Mouse (Mus musculus): ENCODE data around the gene Adamtsl4. TPM values are rescaled to one million over a fixed set of nuclear protein-coding genes. Genes with fewer than 3 reads are reported as not detected.

The Adamtsl4 gene
- polyA plus RNA-seq (2014; fragmentation: Nextera tagmentation; extraction: Ambion mirVana) = 6.3 and 7.0 TPM in 2 replicates

- ATAC-seq (ENCODE audit: insufficient number of reproducible peaks, insufficient read depth, low FRiP score, low read depth) = peak; percentile 60
- H3K9ac ChIP-seq (ENCODE audit: low read length) = peak within 1 kb of the TSS; percentile 74
- H3K4me3 ChIP-seq (ENCODE audit: control insufficient read depth in 1 of 2, insufficient read depth in 1 of 2, low read depth in 1 of 2, low read length in 2 of 2) = peak within 1 kb of the TSS; percentile 43 to 51
- no peaks in the 10 kb centered on the region for H3K9me3 ChIP-seq (ENCODE audit: control insufficient read depth, low read length)
- peak within 1 kb of the TSS; percentile 86 for H3K4me2 ChIP-seq (ENCODE audit: low read length)
- no peaks in the 10 kb centered on the region for H3K36me3 ChIP-seq (ENCODE audit: control insufficient read depth, insufficient read depth, low read length)
- H3K27ac ChIP-seq (replicated peaks in 1 of 2; ENCODE audit: control insufficient read depth in 1 of 2, insufficient read depth in 1 of 2, low read depth in 2 of 2, low read length in 2 of 2) = peak within 1 kb of the TSS; percentile 59 to 88
- no peaks in the 10 kb centered on the region for H3K27me3 ChIP-seq (ENCODE audit: control insufficient read depth, insufficient read depth, low read length)
- 4% methylated on average over 50 of the region's 50 CpGs for WGBS
- H3K4me1 ChIP-seq (ENCODE audit: control insufficient read depth in 2 of 2, insufficient read depth in 2 of 2, low read length in 2 of 2) = peaks cover 42 to 69% of the 10 kb centered on the region in 2 experiments
Observed at GRCm38 (mm10) chr3:95687524-95688421, at the start of gene Adamtsl4. TSS of gene Adamtsl4 (minus strand) at chr3:95687917.

- ATAC-seq (ENCODE audit: insufficient number of reproducible peaks, insufficient read depth, low FRiP score, low read depth) = no peak
- WGBS = 82% methylated on average over 12 of the region's 12 CpGs
- H3K4me1 ChIP-seq (ENCODE audit: control insufficient read depth in 2 of 2, insufficient read depth in 2 of 2, low read length in 2 of 2) = peaks cover 36 to 47% of the 10 kb centered on the region in 2 experiments
- H3K9ac ChIP-seq (ENCODE audit: low read length) = no peak overlapping the region
- H3K4me2 ChIP-seq (ENCODE audit: low read length) = no peak overlapping the region
- no peak overlapping the region for H3K4me3 ChIP-seq (ENCODE audit: control insufficient read depth in 1 of 2, insufficient read depth in 1 of 2, low read depth in 1 of 2, low read length in 2 of 2)
- H3K9me3 ChIP-seq (ENCODE audit: control insufficient read depth, low read length) = no peaks in the 10 kb centered on the region
- H3K27me3 ChIP-seq (ENCODE audit: control insufficient read depth, insufficient read depth, low read length) = no peaks in the 10 kb centered on the region
- no peak overlapping the region for H3K27ac ChIP-seq (replicated peaks in 1 of 2; ENCODE audit: control insufficient read depth in 1 of 2, insufficient read depth in 1 of 2, low read depth in 2 of 2, low read length in 2 of 2)
- peaks cover 22% of the 10 kb centered on the region; the same call in 1 of the 2 replicates for H3K36me3 ChIP-seq (ENCODE audit: control insufficient read depth, insufficient read depth, low read length)
Observed at GRCm38 (mm10) chr3:95735071-95735670, 47.5 kb upstream of the Adamtsl4 start.

- Histone ChIP-seq H3K36me3 (ENCODE audit: control insufficient read depth, insufficient read depth, low read length) (peaks cover 22% of the 10 kb centered on the region; the same call in 1 of the 2 replicates), H3K9me3 (ENCODE audit: control insufficient read depth, low read length) (no peaks in the 10 kb centered on the region), H3K4me3 (ENCODE audit: control insufficient read depth in 1 of 2, insufficient read depth in 1 of 2, low read depth in 1 of 2, low read length in 2 of 2) (no peak overlapping the region), H3K4me2 (ENCODE audit: low read length) (no peak overlapping the region), H3K27me3 (ENCODE audit: control insufficient read depth, insufficient read depth, low read length) (no peaks in the 10 kb centered on the region), H3K9ac (ENCODE audit: low read length) (no peak overlapping the region; the same call in 1 of the 2 replicates), H3K27ac (replicated peaks in 1 of 2; ENCODE audit: control insufficient read depth in 1 of 2, insufficient read depth in 1 of 2, low read depth in 2 of 2, low read length in 2 of 2) (no peak overlapping the region), H3K4me1 (ENCODE audit: control insufficient read depth in 2 of 2, insufficient read depth in 2 of 2, low read length in 2 of 2) (peaks cover 26 to 37% of the 10 kb centered on the region in 2 experiments)
- no peak for ATAC-seq (ENCODE audit: insufficient number of reproducible peaks, insufficient read depth, low FRiP score, low read depth)
- WGBS = 72% methylated on average over 13 of the region's 13 CpGs
Observed at GRCm38 (mm10) chr3:95734092-95734702, 46.5 kb upstream of the Adamtsl4 start.

GRCm38 (mm10) chr3:95732744-95733521, 45.2 kb upstream of the Adamtsl4 start:
- Histone ChIP-seq H3K27ac (replicated peaks in 1 of 2; ENCODE audit: control insufficient read depth in 1 of 2, insufficient read depth in 1 of 2, low read depth in 2 of 2, low read length in 2 of 2) (peak overlapping the region; percentile 46 to 50; a peak in 3 of 4 replicates), H3K9me3 (ENCODE audit: control insufficient read depth, low read length) (no peaks in the 10 kb centered on the region), H3K4me2 (ENCODE audit: low read length) (no peak overlapping the region), H3K36me3 (ENCODE audit: control insufficient read depth, insufficient read depth, low read length) (peaks cover 22% of the 10 kb centered on the region; the same call in 1 of the 2 replicates), H3K27me3 (ENCODE audit: control insufficient read depth, insufficient read depth, low read length) (no peaks in the 10 kb centered on the region), H3K9ac (ENCODE audit: low read length) (no peak overlapping the region), H3K4me3 (ENCODE audit: control insufficient read depth in 1 of 2, insufficient read depth in 1 of 2, low read depth in 1 of 2, low read length in 2 of 2) (no peak overlapping the region), H3K4me1 (ENCODE audit: control insufficient read depth in 2 of 2, insufficient read depth in 2 of 2, low read length in 2 of 2) (peaks cover 14 to 27% of the 10 kb centered on the region in 2 experiments)
- no peak for ATAC-seq (ENCODE audit: insufficient number of reproducible peaks, insufficient read depth, low FRiP score, low read depth)
- WGBS = 51% methylated on average over 11 of the region's 11 CpGs

- no peak overlapping the region for H3K4me3 ChIP-seq (ENCODE audit: control insufficient read depth in 1 of 2, insufficient read depth in 1 of 2, low read depth in 1 of 2, low read length in 2 of 2)
- H3K27ac ChIP-seq (replicated peaks in 1 of 2; ENCODE audit: control insufficient read depth in 1 of 2, insufficient read depth in 1 of 2, low read depth in 2 of 2, low read length in 2 of 2) = no peak overlapping the region
- H3K9ac ChIP-seq (ENCODE audit: low read length) = no peak overlapping the region
- no peaks in the 10 kb centered on the region for H3K27me3 ChIP-seq (ENCODE audit: control insufficient read depth, insufficient read depth, low read length)
- WGBS = 83% methylated on average over 9 of the region's 9 CpGs
- H3K4me1 ChIP-seq (ENCODE audit: control insufficient read depth in 2 of 2, insufficient read depth in 2 of 2, low read length in 2 of 2) = peaks cover 9 to 21% of the 10 kb centered on the region in 2 experiments
- H3K36me3 ChIP-seq (ENCODE audit: control insufficient read depth, insufficient read depth, low read length) = peaks cover 22% of the 10 kb centered on the region; the same call in 1 of the 2 replicates
- no peak for ATAC-seq (ENCODE audit: insufficient number of reproducible peaks, insufficient read depth, low FRiP score, low read depth)
- no peak overlapping the region for H3K4me2 ChIP-seq (ENCODE audit: low read length)
- H3K9me3 ChIP-seq (ENCODE audit: control insufficient read depth, low read length) = no peaks in the 10 kb centered on the region
Observed at GRCm38 (mm10) chr3:95732297-95732696, 44.6 kb upstream of the Adamtsl4 start.

GRCm38 (mm10) chr3:95731802-95732201, 44.1 kb upstream of the Adamtsl4 start:
- Histone ChIP-seq H3K36me3 (ENCODE audit: control insufficient read depth, insufficient read depth, low read length) (peaks cover 21% of the 10 kb centered on the region; the same call in 1 of the 2 replicates), H3K4me1 (ENCODE audit: control insufficient read depth in 2 of 2, insufficient read depth in 2 of 2, low read length in 2 of 2) (peaks cover 9 to 17% of the 10 kb centered on the region in 2 experiments), H3K4me2 (ENCODE audit: low read length) (no peak overlapping the region), H3K4me3 (ENCODE audit: control insufficient read depth in 1 of 2, insufficient read depth in 1 of 2, low read depth in 1 of 2, low read length in 2 of 2) (no peak overlapping the region), H3K27me3 (ENCODE audit: control insufficient read depth, insufficient read depth, low read length) (no peaks in the 10 kb centered on the region), H3K27ac (replicated peaks in 1 of 2; ENCODE audit: control insufficient read depth in 1 of 2, insufficient read depth in 1 of 2, low read depth in 2 of 2, low read length in 2 of 2) (no peak overlapping the region), H3K9ac (ENCODE audit: low read length) (no peak overlapping the region), H3K9me3 (ENCODE audit: control insufficient read depth, low read length) (no peaks in the 10 kb centered on the region)
- WGBS = 92% methylated on average over 4 of the region's 4 CpGs
- no peak for ATAC-seq (ENCODE audit: insufficient number of reproducible peaks, insufficient read depth, low FRiP score, low read depth)

GRCm38 (mm10) chr3:95730431-95730830, 42.7 kb upstream of the Adamtsl4 start:
- WGBS = 86% methylated on average over 7 of the region's 7 CpGs
- no peak overlapping the region for H3K27ac ChIP-seq (replicated peaks in 1 of 2; ENCODE audit: control insufficient read depth in 1 of 2, insufficient read depth in 1 of 2, low read depth in 2 of 2, low read length in 2 of 2)
- no peak; the same call in 1 of the 2 replicates for ATAC-seq (ENCODE audit: insufficient number of reproducible peaks, insufficient read depth, low FRiP score, low read depth)

More at GRCm38 (mm10) chr3:95730431-95730830, 42.7 kb upstream of the Adamtsl4 start:
- no peaks in the 10 kb centered on the region for H3K27me3 ChIP-seq (ENCODE audit: control insufficient read depth, insufficient read depth, low read length)
- peaks cover 9% of the 10 kb centered on the region; the same call in 1 of the 2 replicates for H3K36me3 ChIP-seq (ENCODE audit: control insufficient read depth, insufficient read depth, low read length)
- peaks cover 9 to 15% of the 10 kb centered on the region in 2 experiments for H3K4me1 ChIP-seq (ENCODE audit: control insufficient read depth in 2 of 2, insufficient read depth in 2 of 2, low read length in 2 of 2)
- no peak overlapping the region for H3K9ac ChIP-seq (ENCODE audit: low read length)
- H3K4me3 ChIP-seq (ENCODE audit: control insufficient read depth in 1 of 2, insufficient read depth in 1 of 2, low read depth in 1 of 2, low read length in 2 of 2) = no peak overlapping the region
- no peaks in the 10 kb centered on the region for H3K9me3 ChIP-seq (ENCODE audit: control insufficient read depth, low read length)
- H3K4me2 ChIP-seq (ENCODE audit: low read length) = no peak overlapping the region
